Mouse (Mus musculus): ENCODE measurements around the gene Hdac9.

Gene Hdac9

DNA sequence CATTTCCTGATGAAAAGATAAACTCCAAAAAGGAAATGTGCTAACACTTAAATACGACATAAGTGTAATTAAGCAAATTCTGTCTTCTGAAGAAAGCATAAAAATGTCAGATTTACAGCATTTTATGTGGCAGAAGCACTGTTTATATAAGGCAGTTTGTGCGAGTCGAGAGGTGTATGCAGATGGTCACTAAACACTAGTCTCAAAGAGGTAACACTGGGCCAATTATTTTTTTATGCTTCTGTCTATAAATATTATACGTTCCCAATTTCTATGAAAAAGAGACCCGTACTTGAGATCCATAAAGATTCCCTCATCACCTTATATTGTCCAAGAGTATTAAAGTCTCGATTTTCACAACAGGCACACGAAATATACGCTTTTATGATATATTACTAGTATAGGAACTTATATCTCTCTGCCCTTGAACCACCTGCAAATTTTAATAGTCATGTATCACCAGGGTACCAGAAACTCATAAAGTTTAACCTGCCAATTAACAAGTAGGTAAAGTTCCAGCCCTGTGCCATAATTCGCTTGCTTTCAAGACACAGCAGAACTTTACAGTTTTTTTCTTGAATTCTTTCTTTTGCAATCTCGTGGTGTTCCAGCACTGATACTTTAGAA, 322.6 kb downstream of the Hdac9 start:
- no peak for DNase-seq (ENCODE audit: low spot score)

- no peak for DNase-seq (ENCODE audit: low spot score)
These were observed 329.7 kb downstream of the Hdac9 start for GRCm38 (mm10) chr12:34587171-34587570.

DNA sequence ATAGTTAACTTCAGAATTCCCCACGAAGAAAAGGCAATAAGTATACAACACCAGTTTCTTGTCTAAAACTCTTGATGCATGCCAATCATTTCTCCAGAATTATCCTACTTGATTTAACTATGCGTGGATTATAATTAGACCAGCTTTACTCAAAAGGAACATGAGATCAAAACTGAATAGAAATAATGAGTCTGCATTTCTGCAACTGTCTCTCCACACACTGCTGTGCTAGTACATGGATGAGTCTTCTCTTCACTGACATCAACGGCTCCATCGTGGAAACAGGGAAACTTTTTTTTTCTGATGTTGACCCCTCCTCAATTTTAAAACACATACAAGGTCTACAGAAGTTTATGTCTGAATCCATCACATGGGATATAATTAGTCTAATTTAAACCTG, 334.4 kb downstream of the Hdac9 start:
- DNase-seq (ENCODE audit: low spot score), result no peak

GRCm38 (mm10) chr12:34579220-34579619, 337.7 kb downstream of the Hdac9 start:
- DNase-seq (ENCODE audit: low spot score), result no peak

DNA sequence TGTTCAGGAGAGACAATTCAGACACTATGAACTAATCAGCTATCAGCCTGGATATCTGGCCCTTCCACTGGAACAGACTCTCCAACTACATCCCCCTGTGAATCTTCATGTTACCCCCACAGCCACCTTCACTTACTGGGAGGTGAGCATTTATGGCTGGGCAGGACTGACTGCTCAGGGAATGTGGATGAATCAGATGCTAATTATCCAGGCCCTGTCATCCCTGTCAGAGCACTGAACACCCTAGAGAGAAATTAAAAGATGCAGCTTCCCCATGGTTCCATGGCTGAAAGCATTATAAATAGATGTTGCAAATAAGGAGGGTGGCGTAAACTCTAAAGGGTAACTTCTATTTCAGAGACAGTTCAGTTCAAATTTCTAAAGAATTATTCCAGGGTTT, 345.8 kb downstream of the Hdac9 start:
- no peak for DNase-seq (ENCODE audit: low spot score)

- DNase-seq (ENCODE audit: low spot score), result no peak
These were observed 347.4 kb downstream of the Hdac9 start for GRCm38 (mm10) chr12:34569472-34569871.

DNA sequence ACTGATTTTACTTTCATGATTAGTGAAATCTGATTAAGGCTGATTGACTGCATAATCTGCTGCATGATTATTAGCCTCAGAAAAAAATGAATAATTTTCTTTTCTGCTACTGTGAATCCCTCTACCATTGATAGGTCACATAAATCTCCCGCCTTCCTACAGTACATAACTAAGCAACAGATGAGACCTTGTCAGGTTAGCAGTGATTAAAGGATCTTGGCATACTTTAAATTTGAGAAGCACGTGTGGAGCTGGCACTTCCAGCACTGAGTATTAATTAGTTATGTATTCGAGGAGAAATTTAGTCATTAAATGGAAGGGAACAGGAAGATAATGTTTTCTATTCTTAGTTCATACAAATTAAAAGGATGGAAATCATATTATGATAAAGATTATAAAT, 347.8 kb downstream of the Hdac9 start:
- DNase-seq (ENCODE audit: low spot score), result no peak

DNA sequence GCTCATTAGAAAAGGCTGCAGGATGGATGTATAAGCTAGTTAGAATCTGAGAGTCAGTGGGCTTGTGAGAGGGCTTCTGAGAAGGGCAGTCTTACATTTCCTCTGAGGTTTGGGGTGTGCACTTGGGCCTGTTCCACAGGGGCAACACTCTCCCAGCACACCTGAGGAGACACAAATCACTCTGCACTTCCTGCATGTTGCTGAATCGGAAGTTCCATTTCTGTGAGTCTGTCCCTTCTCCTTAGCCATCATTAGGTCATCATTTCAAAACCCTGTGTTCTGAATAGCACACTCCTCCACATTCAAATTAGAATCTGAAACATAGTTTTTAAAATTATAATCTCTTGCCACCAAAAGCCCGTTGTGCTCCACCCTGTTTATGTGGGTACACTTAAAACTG, 354.6 kb downstream of the Hdac9 start:
- DNase-seq (ENCODE audit: low spot score), result no peak

DNA sequence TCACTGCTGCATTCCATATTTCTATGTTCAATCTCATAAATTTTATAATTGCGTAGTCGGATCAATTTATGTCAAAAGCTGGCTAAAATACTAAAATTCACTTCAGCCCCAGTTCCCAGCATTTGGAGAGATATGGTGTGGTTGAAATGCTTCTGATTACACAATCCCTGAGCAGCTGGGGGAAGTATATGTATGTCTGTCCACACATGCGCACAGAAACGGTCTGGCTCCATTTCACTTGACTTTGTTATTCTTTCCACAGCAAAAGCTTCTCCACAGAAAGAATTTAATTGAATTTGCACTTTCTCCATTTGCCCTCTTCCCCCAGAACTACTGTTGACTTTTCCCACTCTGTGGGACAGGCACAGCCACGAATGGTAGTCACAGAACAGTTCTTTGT, 357.9 kb downstream of the Hdac9 start:
- DNase-seq (ENCODE audit: low spot score), result no peak

GRCm38 (mm10) chr12:34554803-34555202, 362.1 kb downstream of the Hdac9 start:
- no peak for DNase-seq (ENCODE audit: low spot score)

DNA sequence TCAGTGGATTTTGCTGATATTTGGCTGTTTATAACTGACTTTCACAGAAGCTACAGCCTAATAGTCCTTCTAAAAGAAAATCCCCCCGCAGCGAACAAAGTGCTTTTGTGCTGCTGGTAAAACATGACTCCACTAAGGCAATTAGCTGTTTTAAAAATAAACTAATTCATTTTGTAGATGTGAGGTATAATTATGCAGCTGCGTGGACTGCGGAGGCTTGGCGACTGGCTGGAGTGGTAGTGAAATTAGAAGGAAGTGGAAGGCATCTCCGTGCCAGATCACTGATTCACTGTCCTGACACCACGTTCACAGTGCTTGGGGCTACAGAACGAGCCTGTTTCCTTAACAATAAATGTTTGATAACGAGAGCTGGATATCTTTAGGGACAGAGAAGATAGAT, 366.6 kb downstream of the Hdac9 start:
- no peak for DNase-seq (ENCODE audit: low spot score)

DNA sequence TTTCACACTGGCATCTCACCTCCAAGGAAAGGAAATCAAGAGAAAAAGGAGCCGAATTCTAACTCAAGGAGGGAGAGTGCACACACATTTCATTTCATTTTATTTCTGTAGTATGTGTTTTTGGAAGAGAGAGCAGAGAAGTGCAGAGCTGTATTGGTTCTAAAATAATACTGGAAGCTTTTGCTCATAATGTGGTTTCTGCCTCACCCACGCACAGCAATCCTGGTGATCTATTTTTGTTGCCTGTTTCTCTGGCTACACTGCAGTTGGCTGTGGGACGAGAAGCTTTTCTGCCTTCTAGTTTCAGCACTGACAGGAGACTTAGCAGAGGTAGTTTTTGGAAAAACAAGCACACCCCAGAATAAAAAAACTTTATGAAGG, 387.7 kb downstream of the Hdac9 start:
- no peak for DNase-seq (ENCODE audit: low spot score)

DNA sequence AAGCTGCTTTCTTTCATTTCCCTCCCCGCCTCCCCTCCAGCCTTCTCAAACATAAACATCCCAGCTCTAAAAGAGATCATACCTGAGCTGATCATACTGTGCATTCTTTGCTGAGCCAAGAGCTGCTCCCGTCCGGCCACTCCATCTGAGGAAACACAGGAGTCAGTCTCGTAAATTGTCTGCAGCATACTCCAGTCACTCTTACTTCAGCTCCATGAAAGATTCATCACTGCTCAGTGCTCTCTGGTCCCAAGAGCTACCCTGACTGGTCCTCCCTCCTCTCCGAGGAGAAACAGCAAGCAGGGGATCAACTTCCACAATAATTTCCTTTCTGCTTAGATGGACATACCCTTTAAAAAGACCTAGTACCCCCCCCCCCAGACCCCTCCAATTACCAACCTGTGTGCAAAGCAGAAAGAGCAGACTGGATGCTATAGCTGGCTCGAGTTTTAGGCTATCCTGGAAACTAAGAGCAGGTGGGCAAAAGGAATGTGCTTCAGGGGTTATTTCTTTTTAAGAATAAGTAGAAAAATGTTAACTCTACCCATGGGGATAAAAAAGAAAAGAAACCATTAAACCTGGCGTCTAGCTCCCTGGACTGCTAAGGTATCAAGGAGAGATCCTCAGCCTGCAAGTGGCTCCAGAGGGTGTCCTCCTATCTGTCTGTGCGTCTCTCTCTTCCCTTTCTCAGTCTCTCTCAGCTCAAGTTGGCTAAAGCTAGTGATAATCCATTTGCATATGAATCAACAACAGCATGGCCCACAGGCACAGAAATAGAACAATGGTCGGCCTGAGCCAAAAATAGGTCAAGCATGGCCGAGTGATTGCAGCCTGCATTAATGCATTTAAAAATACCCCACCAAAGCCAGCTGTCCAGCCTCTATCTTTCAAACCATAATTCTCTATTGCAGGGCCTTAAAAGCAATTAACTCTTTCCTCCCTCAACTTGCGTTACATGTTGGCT, 388.4 kb downstream of the Hdac9 start:
- DNase-seq (ENCODE audit: low spot score), result no peak

DNA sequence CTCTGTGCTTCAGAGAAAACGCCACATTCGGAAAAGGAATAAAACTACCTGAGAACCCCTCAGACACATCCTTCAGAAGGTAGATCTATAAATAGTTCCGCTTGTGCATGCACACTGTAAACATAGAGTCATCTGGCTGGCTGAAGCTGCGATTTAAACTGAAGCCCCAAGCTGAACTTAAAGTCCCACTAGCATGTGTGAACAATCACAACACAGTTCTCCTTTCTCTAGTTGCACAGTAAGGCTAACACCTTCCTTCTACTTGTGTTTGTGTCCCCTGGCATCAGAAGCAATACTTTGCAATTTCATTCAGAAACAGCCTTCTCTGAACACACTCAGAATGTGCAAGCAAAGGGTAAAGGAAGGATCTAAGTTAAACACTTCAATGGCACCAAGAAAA, 389.1 kb downstream of the Hdac9 start:
- DNase-seq (ENCODE audit: low spot score), result no peak

DNA sequence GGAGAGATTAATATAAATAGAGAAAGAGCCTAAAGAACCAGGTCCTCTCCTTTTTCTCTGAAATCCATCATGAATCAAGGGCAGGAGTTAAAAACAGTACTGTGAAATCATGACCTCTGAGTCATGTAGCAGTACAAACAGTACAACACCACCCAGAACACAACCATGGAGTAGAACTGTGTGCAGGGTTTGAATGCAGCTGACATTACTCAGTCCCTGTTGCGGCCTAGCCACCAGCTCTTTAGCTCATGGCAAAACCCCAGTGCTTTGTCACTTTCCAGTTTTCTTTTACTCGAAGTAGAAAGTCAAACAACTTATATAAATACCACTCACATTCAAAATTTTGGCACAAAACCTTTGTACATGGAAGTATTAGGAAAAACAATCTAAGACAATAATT, 395.4 kb downstream of the Hdac9 start:
- no peak for DNase-seq (ENCODE audit: low spot score)

- no peak for DNase-seq (ENCODE audit: low spot score)
These were observed 399.9 kb downstream of the Hdac9 start for GRCm38 (mm10) chr12:34516769-34517562.

GRCm38 (mm10) chr12:34506345-34506744, 410.6 kb downstream of the Hdac9 start:
- no peak for DNase-seq (ENCODE audit: low spot score)

DNA sequence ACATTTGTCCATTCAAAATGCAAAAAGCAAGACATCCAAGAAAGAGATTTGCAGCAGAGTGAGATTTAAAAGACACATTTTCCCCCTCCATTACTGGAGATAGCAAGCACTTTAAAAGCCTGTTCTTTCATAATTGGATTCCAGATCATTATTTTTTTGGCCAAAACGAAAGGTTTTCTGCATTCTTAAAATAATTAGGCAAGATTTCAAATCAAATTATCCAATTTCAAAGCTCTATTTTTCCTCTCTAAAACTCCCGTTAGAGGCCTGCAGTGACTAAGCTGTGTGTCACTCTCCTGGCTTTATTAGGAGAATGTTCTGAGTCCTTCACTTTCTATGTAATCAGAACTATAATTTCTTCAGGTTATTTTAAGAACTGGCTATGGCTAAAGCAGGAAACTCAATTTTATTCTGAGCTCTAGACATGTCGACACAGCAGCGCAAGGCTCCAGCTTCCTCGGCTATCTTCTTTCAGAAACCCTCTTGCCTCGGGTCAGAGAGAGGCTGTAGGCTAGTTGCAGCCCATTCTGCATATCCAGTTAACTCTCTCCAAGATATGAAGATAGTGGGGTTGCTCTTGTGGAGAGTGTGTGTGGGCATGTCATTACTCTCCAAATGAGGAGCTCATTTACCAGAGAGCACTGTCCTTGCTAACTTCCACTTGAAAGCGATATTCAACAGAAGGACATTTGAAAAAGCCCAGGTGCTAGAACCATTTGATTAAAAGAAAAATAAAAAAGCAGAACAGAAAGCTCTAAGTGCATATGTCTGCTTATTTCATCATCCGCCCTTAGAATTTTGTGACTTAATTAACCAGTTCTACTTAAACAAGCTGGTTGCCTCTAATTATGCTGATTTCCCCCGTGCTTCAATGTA, 417.9 kb downstream of the Hdac9 start:
- DNase-seq (ENCODE audit: low spot score), result no peak

- DNase-seq (ENCODE audit: low spot score), result no peak
These were observed 418.6 kb downstream of the Hdac9 start for GRCm38 (mm10) chr12:34498331-34498730.

DNA sequence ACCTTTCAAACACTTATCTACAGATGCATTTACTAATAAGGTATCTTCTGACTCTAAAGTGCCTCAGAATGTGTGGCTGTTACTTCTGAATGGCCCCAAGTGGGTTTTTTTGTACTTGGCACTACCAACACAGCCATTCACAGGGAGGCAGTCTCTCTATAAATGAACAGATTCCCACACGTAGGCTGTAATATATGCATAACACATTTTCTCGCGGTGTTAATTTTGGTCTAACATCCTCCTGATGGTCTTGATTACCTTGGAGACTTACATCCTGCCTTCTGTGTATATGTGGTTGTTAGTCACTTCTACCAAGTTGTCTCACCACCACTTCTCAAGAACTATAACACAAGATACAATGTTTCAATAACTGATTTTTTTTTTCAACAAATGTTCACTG, 419.2 kb downstream of the Hdac9 start:
- no peak for DNase-seq (ENCODE audit: low spot score)

DNA sequence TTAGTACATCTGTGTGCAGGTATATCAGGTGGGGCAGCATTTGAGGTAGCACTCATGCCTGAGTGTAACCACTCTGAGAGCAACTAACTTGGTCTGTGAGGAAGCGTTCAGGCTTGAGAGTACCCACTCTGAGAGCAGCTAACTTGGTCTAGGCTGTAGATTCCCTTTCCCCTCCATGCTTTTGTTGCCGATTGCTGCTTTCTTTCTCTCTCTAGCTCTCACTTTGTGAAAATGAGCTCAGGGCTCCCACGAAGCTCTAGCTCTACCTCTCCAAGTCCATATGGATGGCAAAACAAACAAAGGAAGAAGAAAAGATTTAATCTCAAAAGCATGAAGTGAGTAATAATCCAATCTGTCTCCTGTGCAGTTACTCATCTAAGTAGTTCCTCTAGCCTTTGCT, 421.0 kb downstream of the Hdac9 start:
- no peak for DNase-seq (ENCODE audit: low spot score)

DNA sequence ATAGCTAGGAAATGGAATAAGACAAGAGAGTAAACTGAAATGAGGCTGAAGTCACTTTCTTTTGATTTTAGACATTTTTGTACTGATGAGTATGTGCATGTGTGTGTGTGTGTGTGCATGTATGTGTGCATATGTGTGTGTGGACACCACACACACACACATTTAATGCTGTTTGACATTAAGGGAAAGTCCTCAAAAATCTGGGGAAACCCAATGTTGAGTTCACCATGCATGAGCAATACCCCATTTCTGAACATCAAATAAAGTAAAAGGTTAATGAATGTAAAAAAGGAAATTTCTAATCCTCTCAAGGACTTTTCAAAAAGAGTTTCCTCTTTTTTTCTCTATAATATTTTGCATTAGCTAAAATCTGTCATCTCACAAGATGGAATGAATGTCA, 427.3 kb downstream of the Hdac9 start:
- DNase-seq (ENCODE audit: low spot score), result no peak

Measured in spleen, adult 12 weeks (tissue).